Mouse (Mus musculus) hindbrain, embryonic 15.5 days (tissue): ENCODE measurements around the gene Slc41a1. TPM values are rescaled to one million over a fixed set of nuclear protein-coding genes. Genes with fewer than 3 reads are reported as not detected.

Source experiments
- ATAC-seq: fragments of 200-750 bp; cut with Nextera tagmentation; 2 replicates; pipeline ENCODE4 v1.8.0; 2017; ENCODE audit warnings: low read depth, moderate number of reproducible peaks, moderate TSS enrichment; ENCODE audit not compliant: low FRiP score
- H3K27ac ChIP-seq: fragments of 300-500 bp; sonication (generic); replicated peaks from 2 replicates; pipeline ENCODE4 v1.5.1; 2015; ENCODE audit warnings: mild to moderate bottlenecking, inconsistent platforms
- H3K27me3 ChIP-seq: fragments of 300-500 bp; sonication (generic); 2 replicates; pipeline ENCODE4 v1.6.1; 2015; ENCODE audit warnings: control low read depth, inconsistent platforms
- H3K36me3 ChIP-seq: fragments of 300-500 bp; sonication (generic); 2 replicates; pipeline ENCODE4 v1.6.1; 2015; ENCODE audit warnings: control low read depth, inconsistent platforms
- H3K4me1 ChIP-seq: fragments of 300-500 bp; sonication (generic); replicated peaks from 2 replicates; pipeline ENCODE4 v1.6.1; 2015; ENCODE audit warnings: control low read depth, inconsistent platforms
- H3K4me2 ChIP-seq: fragments of 300-500 bp; sonication (generic); 2 replicates; pipeline ENCODE4 v1.6.1; 2015; ENCODE audit warnings: moderate library complexity, mild to moderate bottlenecking, inconsistent platforms
- H3K4me3 ChIP-seq: fragments of 300-500 bp; sonication (generic); 2 replicates; pipeline ENCODE4 v1.5.1; 2015; ENCODE audit warnings: mild to moderate bottlenecking, inconsistent platforms
- H3K9ac ChIP-seq: fragments of 300-500 bp; sonication (generic); 2 replicates; pipeline ENCODE4 v1.6.1; 2015; ENCODE audit warnings: inconsistent platforms
- H3K9me3 ChIP-seq: fragments of 300-500 bp; sonication (generic); 2 replicates; pipeline ENCODE4 v1.6.1; 2016; ENCODE audit warnings: control low read depth, inconsistent platforms
- WGBS: fragments of 180-500 bp; shearing (Covaris S2); methylation state at CpG from one replicate; pipeline ENCODE4 v1.1.7; 2015; 5-methylcytosine and 5-hydroxymethylcytosine counted together
- polyA plus RNA-seq: library from polyadenylated mRNA; unstranded; fragments of >200 nt; fragmentation: Nextera tagmentation; extraction: Ambion mirVana; gene quantifications from 2 replicates; pipeline ENCODE4 v1.2.1, GENCODE M21; 2015

Slc41a1 gene
- polyA plus RNA-seq, 1 experiment from 2014 or later: 18.9 TPM

- no peak for ATAC-seq
- no peak overlapping the region for H3K4me2 ChIP-seq
- WGBS: 78% methylated on average over 5 of the region's 5 CpGs
- H3K27ac ChIP-seq: no peak overlapping the region
- no peaks in the 10 kb centered on the region for H3K9me3 ChIP-seq
- H3K36me3 ChIP-seq: no peaks in the 10 kb centered on the region
- no peak overlapping the region for H3K9ac ChIP-seq
- peaks cover 7% of the 10 kb centered on the region for H3K4me1 ChIP-seq
- H3K27me3 ChIP-seq: 0 out of 2 replicates have a peak, but pooled peaks cover 4% of the 10 kb centered on the region
- H3K4me3 ChIP-seq: no peak overlapping the region
Measured at GRCm38 (mm10) chr1:131865596-131865995, 38.3 kb downstream of the Slc41a1 start.

GRCm38 (mm10) chr1:131866304-131866999 lies 39.2 kb downstream of the Slc41a1 start:
- WGBS: 83% methylated on average over 6 of the region's 6 CpGs
- H3K9ac ChIP-seq: no peak overlapping the region
- ATAC-seq: 0 out of 2 replicates have a peak, but pooled peaks have one; percentile 44

GRCm38 (mm10) chr1:131867093-131867945 lies 40.0 kb downstream of the Slc41a1 start, which contains the start of gene Rab29:
TSS of gene Rab29 (plus strand) at chr1:131867224.
- 2% methylated on average over 46 of the region's 46 CpGs for WGBS
- ATAC-seq: peak; percentile 96

More at GRCm38 (mm10) chr1:131866304-131866999, 39.2 kb downstream of the Slc41a1 start:
- 0 out of 2 replicates have a peak, but pooled peaks cover 4% of the 10 kb centered on the region for H3K27me3 ChIP-seq
- H3K4me3 ChIP-seq: no peak overlapping the region; the same call in 1 of the 2 replicates
- no peaks in the 10 kb centered on the region for H3K36me3 ChIP-seq
- H3K4me1 ChIP-seq: peaks cover 7% of the 10 kb centered on the region
- no peaks in the 10 kb centered on the region for H3K9me3 ChIP-seq
- no peak overlapping the region for H3K4me2 ChIP-seq
- H3K27ac ChIP-seq: no peak overlapping the region

GRCm38 (mm10) chr1:131867946-131868290 lies 40.6 kb downstream of the Slc41a1 start:
- peak; percentile 10; the same call in 1 of the 2 replicates for ATAC-seq
- Histone ChIP-seq H3K4me3 (peak overlapping the region; percentile 53), H3K27me3 (0 out of 2 replicates have a peak, but pooled peaks cover 4% of the 10 kb centered on the region), H3K9me3 (no peaks in the 10 kb centered on the region), H3K36me3 (no peaks in the 10 kb centered on the region), H3K4me2 (peak overlapping the region; percentile 74), H3K9ac (peak overlapping the region; percentile 30; the same call in 1 of the 2 replicates), H3K27ac (no peak overlapping the region), H3K4me1 (peaks cover 7% of the 10 kb centered on the region)
- 26% methylated on average over 10 of the region's 10 CpGs for WGBS

More at GRCm38 (mm10) chr1:131867093-131867945, 40.0 kb downstream of the Slc41a1 start, which contains the start of gene Rab29:
- Histone ChIP-seq H3K4me3 (peak within 1 kb of the TSS; percentile 53), H3K9me3 (no peaks in the 10 kb centered on the region), H3K4me1 (peaks cover 7% of the 10 kb centered on the region), H3K27ac (no peak within 1 kb of the TSS), H3K9ac (peak within 1 kb of the TSS; percentile 30), H3K36me3 (no peaks in the 10 kb centered on the region), H3K4me2 (peak within 1 kb of the TSS; percentile 74), H3K27me3 (0 out of 2 replicates have a peak, but pooled peaks cover 4% of the 10 kb centered on the region)

GRCm38 (mm10) chr1:131869561-131869960 lies 42.3 kb downstream of the Slc41a1 start:
- Histone ChIP-seq H3K4me3 (no peak overlapping the region), H3K4me2 (no peak overlapping the region), H3K27me3 (0 out of 2 replicates have a peak, but pooled peaks cover 4% of the 10 kb centered on the region), H3K4me1 (peaks cover 7% of the 10 kb centered on the region), H3K9ac (no peak overlapping the region), H3K27ac (no peak overlapping the region), H3K36me3 (no peaks in the 10 kb centered on the region), H3K9me3 (no peaks in the 10 kb centered on the region)
- WGBS: 85% methylated on average over 2 of the region's 2 CpGs
- ATAC-seq: no peak

GRCm38 (mm10) chr1:131872856-131873255 lies 45.6 kb downstream of the Slc41a1 start:
- Histone ChIP-seq H3K27ac (no peak overlapping the region), H3K9me3 (no peaks in the 10 kb centered on the region), H3K4me2 (no peak overlapping the region), H3K9ac (no peak overlapping the region), H3K36me3 (no peaks in the 10 kb centered on the region), H3K4me1 (peaks cover 3% of the 10 kb centered on the region), H3K27me3 (0 out of 2 replicates have a peak, but pooled peaks cover 3% of the 10 kb centered on the region), H3K4me3 (no peak overlapping the region)
- no peak for ATAC-seq
- 58% methylated on average over 1 of the region's 1 CpGs for WGBS

GRCm38 (mm10) chr1:131879816-131880215 lies 52.5 kb downstream of the Slc41a1 start:
- 69% methylated on average over 2 of the region's 2 CpGs for WGBS
- no peaks in the 10 kb centered on the region for H3K27me3 ChIP-seq
- no peak for ATAC-seq
- no peak overlapping the region for H3K4me3 ChIP-seq
- no peaks in the 10 kb centered on the region for H3K4me1 ChIP-seq
- no peak overlapping the region for H3K4me2 ChIP-seq
- no peaks in the 10 kb centered on the region for H3K36me3 ChIP-seq
- H3K27ac ChIP-seq: no peak overlapping the region
- no peaks in the 10 kb centered on the region for H3K9me3 ChIP-seq
- H3K9ac ChIP-seq: no peak overlapping the region

GRCm38 (mm10) chr1:131882787-131883186 lies 55.5 kb downstream of the Slc41a1 start:
- Histone ChIP-seq H3K9me3 (no peaks in the 10 kb centered on the region), H3K36me3 (no peaks in the 10 kb centered on the region), H3K4me2 (no peak overlapping the region), H3K9ac (no peak overlapping the region), H3K4me1 (no peaks in the 10 kb centered on the region), H3K4me3 (no peak overlapping the region), H3K27ac (no peak overlapping the region), H3K27me3 (no peaks in the 10 kb centered on the region)
- no peak for ATAC-seq
- WGBS: 67% methylated on average over 2 of the region's 2 CpGs

GRCm38 (mm10) chr1:131886173-131886572 lies 58.9 kb downstream of the Slc41a1 start:
- no peaks in the 10 kb centered on the region for H3K4me1 ChIP-seq
- no peak overlapping the region for H3K4me2 ChIP-seq
- no peak overlapping the region for H3K4me3 ChIP-seq
- no peak overlapping the region for H3K27ac ChIP-seq
- H3K9me3 ChIP-seq: no peaks in the 10 kb centered on the region
- no peaks in the 10 kb centered on the region for H3K27me3 ChIP-seq
- no peak for ATAC-seq
- no peaks in the 10 kb centered on the region for H3K36me3 ChIP-seq
- WGBS: 69% methylated on average over 2 of the region's 2 CpGs
- no peak overlapping the region for H3K9ac ChIP-seq

GRCm38 (mm10) chr1:131886641-131887040 lies 59.3 kb downstream of the Slc41a1 start:
- WGBS: 82% methylated on average over 3 of the region's 3 CpGs
- H3K4me1 ChIP-seq: no peaks in the 10 kb centered on the region
- ATAC-seq: no peak
- no peaks in the 10 kb centered on the region for H3K9me3 ChIP-seq
- no peak overlapping the region for H3K4me3 ChIP-seq
- no peaks in the 10 kb centered on the region for H3K36me3 ChIP-seq
- no peak overlapping the region for H3K4me2 ChIP-seq
- H3K27ac ChIP-seq: no peak overlapping the region
- no peaks in the 10 kb centered on the region for H3K27me3 ChIP-seq
- H3K9ac ChIP-seq: no peak overlapping the region

GRCm38 (mm10) chr1:131890043-131890658 lies 62.9 kb downstream of the Slc41a1 start:
- no peak for ATAC-seq
- H3K4me1 ChIP-seq: no peaks in the 10 kb centered on the region
- no peak overlapping the region for H3K4me2 ChIP-seq
- H3K9me3 ChIP-seq: no peaks in the 10 kb centered on the region
- 81% methylated on average over 6 of the region's 6 CpGs for WGBS
- H3K9ac ChIP-seq: no peak overlapping the region
- no peak overlapping the region for H3K27ac ChIP-seq
- no peaks in the 10 kb centered on the region for H3K27me3 ChIP-seq
- H3K4me3 ChIP-seq: no peak overlapping the region
- H3K36me3 ChIP-seq: no peaks in the 10 kb centered on the region
